Mouse (Mus musculus): ENCODE measurements around the gene Vwa3a.

Vwa3a gene

DNA sequence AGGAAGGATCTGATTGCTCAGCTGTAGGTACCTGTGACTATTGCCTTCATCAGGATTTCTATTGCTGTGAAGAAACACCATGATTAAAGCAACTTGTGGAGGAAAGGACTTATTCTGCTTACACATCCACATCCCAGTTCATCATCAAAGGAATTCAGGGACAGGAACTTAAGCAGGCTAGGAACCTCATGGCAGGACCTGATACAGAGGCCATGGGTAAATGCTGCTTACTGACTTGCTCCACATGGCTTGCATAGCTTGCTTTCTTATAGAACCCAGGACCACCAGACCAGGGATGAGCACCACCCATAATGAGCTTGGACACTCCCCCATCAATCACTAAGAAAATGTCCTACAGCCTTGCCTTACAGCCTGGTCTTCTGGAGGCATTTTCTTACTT lies 9.4 kb downstream of the Vwa3a start:
- no peak for DNase-seq

- DNase-seq, result no peak
Measured at GRCm38 (mm10) chr7:120751330-120751729, 12.2 kb downstream of the Vwa3a start.

DNA sequence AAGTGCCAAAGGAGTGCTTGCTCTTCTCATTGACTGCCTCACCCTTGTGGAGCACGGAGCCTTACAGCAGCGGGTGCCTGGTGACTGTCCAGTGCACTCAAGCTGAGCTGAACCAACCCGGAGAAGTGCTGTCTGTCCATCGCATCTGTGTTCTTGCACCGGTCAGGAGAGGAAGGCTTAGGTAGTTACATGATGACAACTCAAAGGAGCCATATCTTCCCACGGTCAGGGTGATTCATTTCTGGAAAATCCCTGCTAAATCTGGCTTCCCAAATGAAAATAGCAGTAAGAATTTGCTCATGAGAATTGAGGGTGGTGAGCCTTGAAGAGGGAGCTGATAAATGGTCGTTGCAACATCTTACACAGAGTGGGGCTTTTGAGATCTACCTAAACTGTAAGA lies 12.8 kb downstream of the Vwa3a start:
- DNase-seq, result peak; percentile 23

- peak; percentile 71 for DNase-seq
Measured at GRCm38 (mm10) chr7:120754671-120755070, 15.6 kb downstream of the Vwa3a start.

GRCm38 (mm10) chr7:120767369-120767768 lies 28.3 kb downstream of the Vwa3a start:
- DNase-seq, result no peak

DNA sequence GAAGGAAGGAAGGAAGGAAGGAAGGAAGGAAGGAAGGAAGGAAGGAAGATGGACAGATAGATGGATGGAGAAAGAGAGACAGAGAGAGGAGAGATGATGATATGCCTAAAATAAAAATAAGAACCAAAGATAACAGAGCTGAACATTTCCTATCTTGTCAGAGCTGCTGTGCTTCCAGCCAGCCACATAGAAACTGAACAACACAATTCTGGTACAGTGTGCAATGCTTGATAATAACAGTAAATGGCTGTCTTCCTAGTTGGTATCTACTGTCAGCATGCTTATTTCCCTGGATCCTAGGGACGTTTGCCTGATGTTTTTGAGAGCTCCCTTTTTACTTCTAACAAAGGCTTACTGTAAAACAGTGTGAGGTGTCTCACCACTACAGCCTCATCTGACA lies 32.3 kb downstream of the Vwa3a start:
- DNase-seq, result no peak

- no peak for DNase-seq
Measured at GRCm38 (mm10) chr7:120778012-120778411, 38.9 kb downstream of the Vwa3a start.

DNA sequence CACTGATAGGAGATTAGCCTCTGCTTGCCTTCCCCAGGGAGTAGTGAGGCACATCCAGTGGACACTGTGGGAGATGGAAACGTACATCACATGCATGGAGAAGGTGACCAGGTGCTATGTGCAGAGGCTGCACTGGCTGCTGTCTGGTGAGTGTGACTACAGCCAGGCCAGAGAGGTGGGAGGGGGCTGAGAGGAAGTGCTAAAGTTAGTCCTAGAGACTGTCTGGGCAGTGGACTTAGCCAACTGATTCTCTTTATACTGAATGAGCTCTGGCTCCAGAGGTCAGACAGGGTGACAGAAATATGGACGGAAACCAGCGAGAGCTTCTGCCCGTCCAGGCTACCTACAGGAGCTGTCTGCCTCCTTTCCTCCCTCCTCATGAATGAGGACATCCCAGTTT lies 56.4 kb downstream of the Vwa3a start:
- no peak for DNase-seq

GRCm38 (mm10) chr7:120796369-120796768 lies 57.3 kb downstream of the Vwa3a start:
- DNase-seq, result no peak

- DNase-seq, result no peak
Measured at GRCm38 (mm10) chr7:120803268-120803667, 64.2 kb downstream of the Vwa3a start.

DNA sequence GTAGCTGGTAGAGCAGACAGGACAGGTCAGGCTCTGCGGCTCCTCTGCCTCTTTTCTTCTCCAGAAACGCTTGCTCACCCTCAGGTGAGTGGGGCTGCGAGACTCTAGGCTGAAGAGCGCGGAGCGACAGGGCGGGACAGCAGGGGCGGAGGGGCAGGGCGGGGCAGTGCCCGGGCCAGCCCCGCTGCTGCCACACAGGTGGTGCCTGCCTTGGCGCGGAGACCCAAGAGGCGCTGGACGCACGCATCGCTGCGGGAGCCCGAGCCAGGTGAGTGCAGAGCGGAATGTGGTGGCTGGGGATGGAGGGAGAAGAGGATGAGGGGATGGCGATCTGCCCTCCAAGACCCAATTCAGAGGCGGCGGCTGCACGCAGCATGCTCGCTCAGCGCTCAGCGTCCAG lies 70.6 kb downstream of the Vwa3a start:
- no peak for DNase-seq

- no peak for DNase-seq
Measured at GRCm38 (mm10) chr7:120811834-120812415, 72.8 kb downstream of the Vwa3a start, which contains the start of gene Gm5737. Gm5737 (plus strand) TSS chr7:120812365.

DNA sequence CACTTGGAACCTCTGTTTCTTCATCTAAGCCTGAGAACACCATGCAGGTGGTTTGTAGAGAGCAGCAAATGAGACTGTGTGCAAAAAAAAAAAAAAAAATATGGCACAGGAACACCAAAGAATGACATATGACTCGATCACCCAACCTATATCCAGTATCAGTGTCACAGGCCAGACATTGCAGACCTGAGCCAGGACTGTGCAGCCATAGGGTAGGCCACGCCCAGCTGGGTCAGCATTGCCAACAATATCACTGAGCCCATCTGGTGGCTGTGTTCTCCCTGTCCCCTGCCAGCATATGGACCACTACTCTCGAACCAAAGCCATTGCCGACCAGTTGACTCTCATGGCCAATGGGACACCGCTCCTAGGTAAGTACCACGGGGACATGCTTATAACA lies 78.4 kb downstream of the Vwa3a start:
- DNase-seq, result no peak

DNA sequence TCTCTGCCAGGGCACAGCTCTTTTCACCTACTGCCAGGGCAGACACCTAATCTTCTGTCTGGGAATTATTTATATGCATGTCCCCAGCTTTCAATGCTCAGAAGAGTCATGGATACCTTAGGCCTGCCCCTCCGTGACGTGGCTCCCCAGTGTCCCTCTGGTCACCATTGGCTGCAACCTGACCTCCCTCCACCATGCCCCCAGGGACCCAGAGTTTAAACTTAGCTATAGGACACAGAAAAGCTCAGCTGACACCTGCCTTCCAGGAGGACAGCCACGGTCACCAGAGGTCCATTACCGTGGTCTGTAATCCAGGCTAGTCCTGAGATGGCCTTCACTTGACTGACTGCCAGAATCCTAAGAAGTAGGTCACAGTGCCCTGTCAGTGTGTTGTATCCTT lies 80.3 kb downstream of the Vwa3a start:
- no peak for DNase-seq

DNA sequence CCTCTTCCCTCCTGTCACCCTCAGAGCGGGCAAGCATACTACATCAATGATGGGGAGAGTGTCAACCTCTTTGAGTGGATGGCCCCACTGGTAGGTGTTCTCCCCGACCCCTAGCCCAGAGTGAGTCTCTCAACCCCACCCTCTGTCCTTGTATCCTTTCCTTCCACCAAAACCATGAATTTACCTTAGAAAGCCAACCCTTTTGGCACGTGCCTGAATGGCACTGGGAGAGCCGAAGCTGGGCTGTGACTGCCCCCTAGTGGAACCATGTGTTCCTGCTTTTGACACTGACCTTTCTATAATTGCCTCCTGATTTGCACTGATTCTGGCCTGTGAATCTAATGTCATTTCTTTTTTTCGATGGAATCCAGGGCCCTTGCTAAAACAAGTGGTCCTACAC lies 84.1 kb downstream of the Vwa3a start:
- DNase-seq, result peak; percentile 39

DNA sequence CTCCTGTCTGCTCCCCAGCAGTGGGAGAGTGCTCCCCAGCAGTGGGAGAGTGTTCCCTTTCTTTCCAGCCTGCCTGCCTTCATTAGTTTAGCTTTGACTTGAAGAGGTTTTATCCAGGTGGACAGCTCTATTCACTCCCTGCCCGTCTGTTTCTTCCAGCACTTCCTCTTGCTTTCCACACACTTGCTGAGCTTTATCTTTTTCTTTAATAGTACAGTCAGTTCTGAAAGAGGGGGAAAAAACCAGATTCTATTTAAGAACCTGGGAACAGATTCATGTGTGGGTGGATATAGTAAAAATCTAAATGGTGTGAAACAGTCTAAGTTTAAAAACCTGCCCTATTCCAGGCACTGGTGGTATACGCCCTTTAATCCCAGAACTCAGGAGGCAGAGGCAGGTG lies 86.0 kb downstream of the Vwa3a start:
- no peak for DNase-seq

DNA sequence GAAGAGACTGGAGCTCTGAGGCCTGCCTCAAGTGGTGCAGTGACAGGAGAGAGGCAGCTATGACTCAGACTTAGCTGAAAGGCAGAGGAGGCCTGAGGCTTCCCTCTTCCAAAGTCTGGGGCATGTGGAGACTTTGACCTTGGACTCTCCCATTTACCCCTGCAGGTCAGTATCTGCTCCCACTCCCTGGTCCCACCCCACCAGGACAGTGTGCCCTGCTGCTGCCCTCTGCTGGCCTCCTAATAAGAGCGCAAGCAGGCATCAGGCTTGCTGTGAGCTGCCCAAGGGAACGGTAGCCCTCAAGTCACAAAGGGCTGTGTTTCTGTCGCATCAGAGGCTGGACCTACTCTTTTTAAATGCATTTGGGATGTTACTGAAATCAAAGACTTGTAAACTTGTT lies 87.3 kb downstream of the Vwa3a start:
- DNase-seq, result no peak

DNA sequence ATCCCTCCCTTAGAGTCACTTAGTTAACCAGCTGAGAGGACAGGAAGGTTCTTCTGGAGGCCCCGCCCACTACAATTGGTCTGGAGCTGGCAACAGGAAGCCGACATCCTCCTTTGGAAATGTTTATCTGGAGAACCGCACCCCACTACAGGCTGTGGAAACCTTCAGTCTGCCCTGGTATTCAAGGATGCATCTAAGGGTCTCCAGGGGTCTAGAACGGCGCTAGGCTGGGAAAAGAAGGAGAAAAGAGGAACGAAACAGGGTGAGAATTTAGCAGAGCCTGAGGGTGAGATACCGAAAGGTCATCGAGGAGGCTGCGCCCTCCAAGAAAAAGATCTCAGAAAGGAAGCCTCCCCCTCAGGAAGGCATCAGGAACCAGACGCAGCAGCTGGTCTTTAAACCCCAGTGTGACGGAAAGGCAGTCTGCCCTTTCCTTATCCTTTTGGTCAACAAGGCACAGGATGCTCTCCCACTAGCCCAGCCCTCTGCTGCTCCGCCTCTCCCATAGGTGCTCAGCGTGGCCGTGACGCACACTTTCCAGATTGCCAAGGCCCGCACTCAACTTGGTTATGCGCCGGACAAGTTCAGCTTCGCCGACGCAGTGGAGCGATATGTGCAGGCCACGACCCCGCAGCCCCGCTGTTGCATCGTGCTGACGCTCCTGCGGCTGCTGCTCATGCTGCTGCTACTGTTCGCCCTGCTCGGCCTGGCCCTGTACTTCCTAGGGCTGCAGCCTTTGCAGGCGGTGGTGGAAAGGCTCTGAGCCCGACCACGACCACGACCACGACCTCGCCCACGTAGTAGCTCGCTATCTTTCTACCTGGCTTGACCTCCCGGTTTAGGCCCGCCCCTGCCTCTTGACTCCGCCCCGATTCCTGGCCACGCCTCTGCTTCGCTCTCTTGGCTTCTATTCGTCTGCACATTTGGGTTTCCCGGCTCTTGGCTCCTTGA lies 91.6 kb downstream of the Vwa3a start:
- peak; percentile 64 for DNase-seq

- DNase-seq, result no peak
Measured at GRCm38 (mm10) chr7:120834426-120834825, 95.3 kb downstream of the Vwa3a start.

GRCm38 (mm10) chr7:120834863-120835372 lies 95.8 kb downstream of the Vwa3a start:
- peak; percentile 70 for DNase-seq

- DNase-seq, result peak; percentile 95
Measured at GRCm38 (mm10) chr7:120835449-120836359, 96.6 kb downstream of the Vwa3a start.

- DNase-seq, result no peak
Measured at GRCm38 (mm10) chr7:120836361-120836760, 97.2 kb downstream of the Vwa3a start.

All from right cerebral cortex, postnatal 25 days (tissue).